Mouse (Mus musculus): Measurements from ENCODE around the gene Dbx2. TPM values are rescaled to one million over a fixed set of nuclear protein-coding genes. Genes with fewer than 3 reads are reported as not detected.

Dbx2 gene
- polyA plus RNA-seq, 1 experiment from 2014 or later: not detected

DNA sequence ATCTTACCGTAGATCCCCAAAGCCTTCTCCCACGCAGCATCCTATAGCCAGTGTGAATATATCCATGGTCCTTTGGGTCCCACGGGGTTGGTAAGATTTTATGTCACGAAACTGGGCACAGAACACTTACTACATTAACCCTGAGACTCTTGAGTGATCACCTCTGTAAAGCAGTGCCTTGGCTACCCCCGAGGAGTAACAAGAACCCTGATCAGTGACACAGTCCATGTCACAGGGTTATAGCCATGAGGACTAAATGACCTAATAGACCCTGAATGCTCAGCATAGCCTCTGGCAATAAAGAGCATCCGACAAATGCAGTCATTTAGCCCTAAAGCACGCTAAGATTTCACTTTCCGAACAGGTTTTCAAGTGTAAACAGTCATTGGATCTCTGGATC is 33.0 kb downstream of the Dbx2 start:
- Histone ChIP-seq H3K9me3 (no peaks in the 10 kb centered on the region), H3K36me3 (no peaks in the 10 kb centered on the region), H3K4me2 (no peak overlapping the region), H3K4me1 (no peaks in the 10 kb centered on the region), H3K27me3 (replicated peaks) (no peaks in the 10 kb centered on the region), H3K27ac (replicated peaks) (no peak overlapping the region), H3K9ac (no peak overlapping the region), H3K4me3 (no peak overlapping the region)
- no peak for ATAC-seq (ENCODE audit: extremely low read depth, insufficient number of reproducible peaks, low FRiP score, low TSS enrichment)
- WGBS: 78% methylated on average over 8 of the region's 8 CpGs

DNA sequence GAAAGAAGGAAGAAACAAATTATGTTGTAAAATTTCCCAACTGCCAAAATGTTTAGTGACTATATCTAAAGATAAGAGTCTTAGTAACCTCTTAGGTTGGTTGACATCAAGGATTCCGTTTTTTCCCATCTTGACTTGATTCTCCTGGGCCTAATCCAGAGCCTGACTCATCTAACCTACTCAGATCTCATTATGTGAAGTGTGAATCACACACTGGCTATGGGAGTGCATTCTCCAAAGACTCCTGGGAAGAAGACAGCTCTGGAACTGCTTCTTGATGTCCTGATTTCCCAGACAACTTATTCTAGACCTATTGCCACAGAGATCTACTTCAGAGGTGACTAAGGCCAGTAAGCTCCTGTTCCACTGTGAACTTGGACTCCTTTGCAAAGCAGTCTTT is 43.2 kb downstream of the Dbx2 start:
- no peaks in the 10 kb centered on the region for H3K27me3 ChIP-seq (replicated peaks)
- 52% methylated on average over 1 of the region's 1 CpGs for WGBS

GRCm38 (mm10) chr15:95601179-95601578 is 54.6 kb downstream of the Dbx2 start:
- Histone ChIP-seq H3K4me3 (no peak overlapping the region), H3K27ac (replicated peaks) (no peak overlapping the region), H3K27me3 (replicated peaks) (no peaks in the 10 kb centered on the region), H3K9ac (no peak overlapping the region), H3K4me2 (no peak overlapping the region), H3K36me3 (no peaks in the 10 kb centered on the region), H3K4me1 (no peaks in the 10 kb centered on the region), H3K9me3 (no peaks in the 10 kb centered on the region)
- 76% methylated on average over 6 of the region's 6 CpGs for WGBS
- no peak for ATAC-seq (ENCODE audit: extremely low read depth, insufficient number of reproducible peaks, low FRiP score, low TSS enrichment)

More for the DNA sequence above, 43.2 kb downstream of the Dbx2 start:
- peaks cover 7% of the 10 kb centered on the region; the same call in 1 of the 2 replicates for H3K4me1 ChIP-seq
- H3K9ac ChIP-seq: no peak overlapping the region
- no peak overlapping the region for H3K4me3 ChIP-seq
- H3K9me3 ChIP-seq: 0 out of 2 replicates have a peak, but pooled peaks cover 4% of the 10 kb centered on the region
- no peaks in the 10 kb centered on the region for H3K36me3 ChIP-seq
- H3K27ac ChIP-seq (replicated peaks): no peak overlapping the region
- H3K4me2 ChIP-seq: no peak overlapping the region
- no peak for ATAC-seq (ENCODE audit: extremely low read depth, insufficient number of reproducible peaks, low FRiP score, low TSS enrichment)

GRCm38 (mm10) chr15:95598630-95599029 is 57.1 kb downstream of the Dbx2 start:
- H3K4me2 ChIP-seq: no peak overlapping the region
- H3K4me1 ChIP-seq: no peaks in the 10 kb centered on the region
- no peak overlapping the region for H3K4me3 ChIP-seq
- WGBS: 46% methylated on average over 1 of the region's 1 CpGs
- no peaks in the 10 kb centered on the region for H3K27me3 ChIP-seq (replicated peaks)
- ATAC-seq (ENCODE audit: extremely low read depth, insufficient number of reproducible peaks, low FRiP score, low TSS enrichment): no peak
- no peak overlapping the region for H3K27ac ChIP-seq (replicated peaks)
- H3K36me3 ChIP-seq: no peaks in the 10 kb centered on the region
- H3K9ac ChIP-seq: no peak overlapping the region
- no peaks in the 10 kb centered on the region for H3K9me3 ChIP-seq

DNA sequence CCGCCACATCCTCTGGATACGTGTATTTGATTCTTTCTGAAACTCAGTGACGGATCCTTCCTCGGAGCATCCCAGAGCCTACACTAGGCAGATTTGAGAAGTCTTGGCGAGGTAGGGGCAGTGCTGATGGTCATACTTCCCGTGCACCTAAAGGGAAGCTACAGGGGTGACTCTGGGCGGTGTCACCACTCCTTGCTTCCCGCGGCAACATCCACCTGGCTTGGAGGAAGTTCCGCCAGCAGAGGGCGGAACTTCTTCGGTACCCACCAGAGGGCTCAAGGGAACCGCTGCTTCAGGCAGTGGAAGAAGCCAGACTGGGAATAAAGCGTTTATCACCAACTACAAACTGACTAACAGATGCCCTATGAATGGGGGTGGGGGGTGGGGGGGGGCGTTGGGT is 68.9 kb downstream of the Dbx2 start:
- no peaks in the 10 kb centered on the region for H3K4me1 ChIP-seq
- no peak overlapping the region for H3K4me2 ChIP-seq
- H3K27ac ChIP-seq (replicated peaks): no peak overlapping the region
- 82% methylated on average over 15 of the region's 15 CpGs for WGBS
- no peaks in the 10 kb centered on the region for H3K36me3 ChIP-seq
- H3K9ac ChIP-seq: no peak overlapping the region
- no peak overlapping the region for H3K4me3 ChIP-seq
- no peaks in the 10 kb centered on the region for H3K9me3 ChIP-seq
- ATAC-seq (ENCODE audit: extremely low read depth, insufficient number of reproducible peaks, low FRiP score, low TSS enrichment): no peak
- H3K27me3 ChIP-seq (replicated peaks): no peaks in the 10 kb centered on the region

DNA sequence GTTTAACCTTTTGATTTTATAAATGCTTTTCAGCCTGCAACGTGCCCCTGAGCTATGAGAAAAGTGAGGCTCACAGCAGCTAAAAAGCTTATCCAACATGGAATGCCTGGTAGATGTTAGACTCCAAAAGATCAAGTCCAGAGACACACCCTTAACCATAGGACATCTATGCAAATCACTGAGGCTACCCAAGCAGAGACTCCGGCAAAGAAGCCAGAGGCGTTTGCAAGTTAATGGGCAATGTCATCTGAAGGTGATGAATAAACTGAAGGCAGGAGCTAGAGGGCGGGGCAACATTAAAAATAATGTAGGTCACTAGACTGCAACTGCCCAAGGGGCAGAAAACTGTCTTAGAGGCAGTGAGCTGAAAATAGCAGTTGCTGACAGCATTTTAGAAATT is 70.9 kb downstream of the Dbx2 start:
- H3K9ac ChIP-seq: no peak overlapping the region
- H3K27ac ChIP-seq (replicated peaks): no peak overlapping the region
- H3K36me3 ChIP-seq: no peaks in the 10 kb centered on the region
- ATAC-seq (ENCODE audit: extremely low read depth, insufficient number of reproducible peaks, low FRiP score, low TSS enrichment): no peak
- H3K4me2 ChIP-seq: no peak overlapping the region
- no peaks in the 10 kb centered on the region for H3K27me3 ChIP-seq (replicated peaks)
- no peak overlapping the region for H3K4me3 ChIP-seq
- 54% methylated on average over 4 of the region's 4 CpGs for WGBS
- no peaks in the 10 kb centered on the region for H3K4me1 ChIP-seq
- H3K9me3 ChIP-seq: no peaks in the 10 kb centered on the region

DNA sequence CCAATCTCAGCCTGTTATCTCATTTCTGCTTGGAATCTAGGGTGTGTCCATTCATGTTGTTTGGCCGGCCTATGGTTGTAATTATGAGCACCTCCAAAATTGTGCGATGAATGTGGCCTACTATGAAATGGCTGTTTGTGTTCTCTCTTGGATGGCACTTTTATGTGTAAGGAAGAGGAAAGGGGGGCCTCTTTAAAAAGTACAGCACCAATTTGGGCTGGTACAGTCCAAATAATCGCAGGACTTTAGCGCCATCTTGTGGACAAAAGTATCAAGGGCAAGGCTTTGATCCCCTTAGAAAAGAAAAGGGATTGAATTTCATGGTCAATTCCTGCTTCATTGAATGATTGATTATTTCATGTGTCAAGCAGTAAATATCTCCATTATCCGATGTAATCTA is 81.1 kb downstream of the Dbx2 start:
- H3K9ac ChIP-seq: no peak overlapping the region
- WGBS: 19% methylated on average over 5 of the region's 5 CpGs
- no peak overlapping the region for H3K27ac ChIP-seq (replicated peaks)
- H3K9me3 ChIP-seq: no peaks in the 10 kb centered on the region
- H3K4me2 ChIP-seq: no peak overlapping the region
- no peak overlapping the region for H3K4me3 ChIP-seq
- peaks cover 12% of the 10 kb centered on the region for H3K27me3 ChIP-seq (replicated peaks)
- H3K36me3 ChIP-seq: no peaks in the 10 kb centered on the region
- no peak for ATAC-seq (ENCODE audit: extremely low read depth, insufficient number of reproducible peaks, low FRiP score, low TSS enrichment)
- H3K4me1 ChIP-seq: no peaks in the 10 kb centered on the region

Other genes with a start within 250 kb of the Dbx2 start
- gene Nell2, start 127.4 kb downstream of the Dbx2 start, polyA plus RNA-seq (2015; fragmentation: Nextera tagmentation; extraction: Ambion mirVana): 1.5 and 1.7 TPM in 2 replicates
- gene Ano6, start 134.9 kb upstream of the Dbx2 start, polyA plus RNA-seq (2015; fragmentation: Nextera tagmentation; extraction: Ambion mirVana): 28.8 and 31.0 TPM in 2 replicates